ENCODE assay signal across 8 mouse cellular contexts in genomic region chrX:73493567-73493966, GRCm38 (mm10). TPM values are rescaled to one million over a fixed set of nuclear protein-coding genes. Genes with fewer than 3 reads are reported as not detected.
A peak's percentile ranks its signal among the peaks of the same experiment; 100 is the strongest.
DNase-seq lines count a peak whose midpoint lies in the region; ATAC-seq and TF ChIP-seq lines count a peak whose summit lies in the region.
"Not testable (repeated sequence)": the region's sequence is repeated elsewhere in the genome, so short reads cannot be mapped to it uniquely, and the experiment has no call there.

No protein-coding gene starts in this region.

- not testable (repeated sequence) for H3K4me1 ChIP-seq in limb, embryonic 14.5 days (ENCODE audit: control insufficient read depth, insufficient read depth, low read length); midbrain, embryonic 14.5 days (ENCODE audit: control insufficient read depth, insufficient read depth, low read length); stomach, embryonic 15.5 days

- H3K36me3 ChIP-seq in limb, embryonic 14.5 days (ENCODE audit: control insufficient read depth, insufficient read depth, low read length); midbrain, embryonic 14.5 days (ENCODE audit: control insufficient read depth, insufficient read depth, low read length); stomach, embryonic 15.5 days: not testable (repeated sequence)

- not testable (repeated sequence) for TF ChIP-seq POLR2A in limb, embryonic 14.5 days (IDR thresholded peaks at IDR 0.05; ENCODE audit: borderline replicate concordance, extremely low read depth, insufficient read depth, insufficient read length)

- H3K4me2 ChIP-seq in limb, embryonic 14.5 days (replicated peaks; ENCODE audit: low read depth, low read length, severe bottlenecking); midbrain, embryonic 14.5 days (ENCODE audit: low read length); stomach, embryonic 15.5 days: not testable (repeated sequence)

- 14% methylated on average over 2 of the region's 2 CpGs for WGBS in limb, embryonic 14.5 days
- 47% methylated on average over 2 of the region's 2 CpGs for WGBS in midbrain, embryonic 14.5 days
- WGBS in stomach, embryonic 15.5 days: 7% methylated on average over 1 of the region's 2 CpGs

- ATAC-seq in limb, embryonic 14.5 days (ENCODE audit: low FRiP score, low read depth): peak; percentile 66; the same call in 1 of the 2 replicates
- ATAC-seq in midbrain, embryonic 14.5 days (ENCODE audit: low FRiP score, low TSS enrichment): not testable (repeated sequence)
- 0 out of 2 replicates have a peak, but pooled peaks have one; percentile 53 for ATAC-seq in stomach, embryonic 15.5 days (ENCODE audit: insufficient read depth, low FRiP score, low read depth)

- not testable (repeated sequence) for H3K4me3 ChIP-seq in limb, embryonic 14.5 days (replicated peaks; ENCODE audit: low read length); midbrain, embryonic 14.5 days (replicated peaks; ENCODE audit: low read depth, low read length); stomach, embryonic 15.5 days (replicated peaks)

- DNase-seq in 416B (ENCODE audit: low read depth): peak; percentile 82
- DNase-seq in adrenal gland, adult (ENCODE audit: inconsistent age in 2 of 2, low spot score in 1 of 2): peak; percentile 46 to 81
- DNase-seq in embryo, embryonic 10 days (ENCODE audit: low spot score): peak; percentile 81
- DNase-seq in heart, adult 18-20 months: peak; percentile 66 to 69
- DNase-seq in kidney, adult 8-10 months: peak; percentile 59 to 69
- DNase-seq in limb, embryonic 14.5 days (ENCODE audit: low spot score): peak; percentile 68
- DNase-seq in midbrain, embryonic 14.5 days: peak; percentile 85

- not testable (repeated sequence) for H3K9me3 ChIP-seq in limb, embryonic 14.5 days (ENCODE audit: control insufficient read depth, low read length); midbrain, embryonic 14.5 days (ENCODE audit: control insufficient read depth, low read length); stomach, embryonic 15.5 days

- not testable (repeated sequence) for H3K27me3 ChIP-seq in limb, embryonic 14.5 days (ENCODE audit: control insufficient read depth, insufficient read depth, low read length); midbrain, embryonic 14.5 days (ENCODE audit: control insufficient read depth, insufficient read depth, low read length); stomach, embryonic 15.5 days (replicated peaks)

- not testable (repeated sequence) for H3K9ac ChIP-seq in limb, embryonic 14.5 days (ENCODE audit: low read depth, low read length, severe bottlenecking); midbrain, embryonic 14.5 days (replicated peaks; ENCODE audit: low read length); stomach, embryonic 15.5 days

- H3K27ac ChIP-seq in limb, embryonic 14.5 days (replicated peaks; ENCODE audit: low read depth, low read length); midbrain, embryonic 14.5 days (replicated peaks; ENCODE audit: low read depth, low read length); stomach, embryonic 15.5 days: not testable (repeated sequence)

RNA-seq across cellular contexts. Expression of gene Atp2b3, which starts 9.3 kb away (rescaled TPM):
- total RNA-seq in heart, adult 18-20 months (2021): under 1 TPM; 0.17 to 0.28 TPM
- 0.77 and 0.79 TPM in 2 replicates for polyA plus RNA-seq in limb, embryonic 14.5 days (2012; rRNA removed)
- polyA plus RNA-seq in limb, embryonic 14.5 days (2014; fragmentation: Nextera tagmentation; extraction: Ambion mirVana): 0.64 and 0.65 TPM in 2 replicates
- polyA plus RNA-seq in midbrain, embryonic 14.5 days (2014; fragmentation: Nextera tagmentation; extraction: Ambion mirVana): 4.9 and 5.0 TPM in 2 replicates
- polyA plus RNA-seq in stomach, embryonic 15.5 days (2015; fragmentation: Nextera tagmentation; extraction: Ambion mirVana): 0.19 and 0.31 TPM in 2 replicates

RNA-seq across cellular contexts. Expression of gene Bgn, which starts 10.2 kb away (rescaled TPM):
- total RNA-seq in heart, adult 18-20 months (2021): 100 to 1,000 TPM; 174 to 186 TPM
- 399 and 527 TPM in 2 replicates for polyA plus RNA-seq in limb, embryonic 14.5 days (2012; rRNA removed)
- 223 and 226 TPM in 2 replicates for polyA plus RNA-seq in limb, embryonic 14.5 days (2014; fragmentation: Nextera tagmentation; extraction: Ambion mirVana)
- polyA plus RNA-seq in midbrain, embryonic 14.5 days (2014; fragmentation: Nextera tagmentation; extraction: Ambion mirVana): 9.2 and 30.6 TPM in 2 replicates
- polyA plus RNA-seq in stomach, embryonic 15.5 days (2015; fragmentation: Nextera tagmentation; extraction: Ambion mirVana): 64.8 and 75.2 TPM in 2 replicates

RNA-seq across cellular contexts. Expression of gene Haus7, which starts 34.7 kb away (rescaled TPM):
- total RNA-seq in heart, adult 18-20 months (2021): 1 to 10 TPM; 6.2 to 9.1 TPM
- 39.6 and 48.7 TPM in 2 replicates for polyA plus RNA-seq in limb, embryonic 14.5 days (2012; rRNA removed)
- 56.1 and 61.6 TPM in 2 replicates for polyA plus RNA-seq in limb, embryonic 14.5 days (2014; fragmentation: Nextera tagmentation; extraction: Ambion mirVana)
- 67.1 and 69.1 TPM in 2 replicates for polyA plus RNA-seq in midbrain, embryonic 14.5 days (2014; fragmentation: Nextera tagmentation; extraction: Ambion mirVana)
- 54.1 and 58.7 TPM in 2 replicates for polyA plus RNA-seq in stomach, embryonic 15.5 days (2015; fragmentation: Nextera tagmentation; extraction: Ambion mirVana)

RNA-seq across cellular contexts. Expression of gene Trex2, which starts 58.4 kb away (rescaled TPM):
- not detected for total RNA-seq in heart, adult 18-20 months (2021)
- 0.83 and 0.87 TPM in 2 replicates for polyA plus RNA-seq in limb, embryonic 14.5 days (2012; rRNA removed)
- 0.93 and 0.99 TPM in 2 replicates for polyA plus RNA-seq in limb, embryonic 14.5 days (2014; fragmentation: Nextera tagmentation; extraction: Ambion mirVana)
- polyA plus RNA-seq in midbrain, embryonic 14.5 days (2014; fragmentation: Nextera tagmentation; extraction: Ambion mirVana): not detected in 2 replicates
- polyA plus RNA-seq in stomach, embryonic 15.5 days (2015; fragmentation: Nextera tagmentation; extraction: Ambion mirVana): 1.2 and 3.9 TPM in 2 replicates
